Mouse (Mus musculus): ENCODE results near the gene Vangl2.
A peak's percentile ranks its signal among the peaks of the same experiment; 100 is the strongest.

The Vangl2 gene

GRCm38 (mm10) chr1:172028394-172029275 is at the start of gene Vangl2:
Gene Vangl2 (minus strand): TSS chr1:172028444.
- no peak for DNase-seq (ENCODE audit: low spot score)

GRCm38 (mm10) chr1:172077981-172078380 is 49.7 kb upstream of the Vangl2 start:
- no peak for DNase-seq (ENCODE audit: low spot score)

- no peak for DNase-seq (ENCODE audit: low spot score)
Observed at GRCm38 (mm10) chr1:172072604-172073003, 44.4 kb upstream of the Vangl2 start.

- peak; percentile 51 for DNase-seq (ENCODE audit: low spot score)
Observed at GRCm38 (mm10) chr1:172071556-172071955, 43.3 kb upstream of the Vangl2 start.

- no peak for DNase-seq (ENCODE audit: low spot score)
Observed at GRCm38 (mm10) chr1:172070227-172070626, 42.0 kb upstream of the Vangl2 start.

GRCm38 (mm10) chr1:172064613-172065141 is 36.4 kb upstream of the Vangl2 start:
- no peak for DNase-seq (ENCODE audit: low spot score)

GRCm38 (mm10) chr1:172063291-172064023 is 35.2 kb upstream of the Vangl2 start:
- no peak for DNase-seq (ENCODE audit: low spot score)

- DNase-seq (ENCODE audit: low spot score), result no peak
Observed at GRCm38 (mm10) chr1:172062101-172062500, 33.9 kb upstream of the Vangl2 start.

GRCm38 (mm10) chr1:172061217-172061616 is 33.0 kb upstream of the Vangl2 start:
- DNase-seq (ENCODE audit: low spot score), result peak; percentile 52

GRCm38 (mm10) chr1:172060659-172061058 is 32.4 kb upstream of the Vangl2 start:
- DNase-seq (ENCODE audit: low spot score), result peak; percentile 48

GRCm38 (mm10) chr1:172058874-172059273 is 30.6 kb upstream of the Vangl2 start:
- DNase-seq (ENCODE audit: low spot score), result no peak

- DNase-seq (ENCODE audit: low spot score), result peak; percentile 60
Observed at GRCm38 (mm10) chr1:172058321-172058720, 30.1 kb upstream of the Vangl2 start.

- peak; percentile 70 for DNase-seq (ENCODE audit: low spot score)
Observed at GRCm38 (mm10) chr1:172057491-172057921, 29.3 kb upstream of the Vangl2 start, which contains the start of gene Nhlh1. Gene Nhlh1 (minus strand): TSS chr1:172057573.

GRCm38 (mm10) chr1:172056251-172056650 is 28.0 kb upstream of the Vangl2 start:
- no peak for DNase-seq (ENCODE audit: low spot score)

GRCm38 (mm10) chr1:172053541-172054440 is 25.5 kb upstream of the Vangl2 start:
- DNase-seq (ENCODE audit: low spot score), result peak; percentile 30

GRCm38 (mm10) chr1:172052766-172053279 is 24.6 kb upstream of the Vangl2 start:
- no peak for DNase-seq (ENCODE audit: low spot score)

GRCm38 (mm10) chr1:172049131-172049782 is 21.0 kb upstream of the Vangl2 start:
- DNase-seq (ENCODE audit: low spot score), result no peak

GRCm38 (mm10) chr1:172048241-172048734 is 20.0 kb upstream of the Vangl2 start:
- DNase-seq (ENCODE audit: low spot score), result no peak

GRCm38 (mm10) chr1:172046938-172047337 is 18.7 kb upstream of the Vangl2 start:
- peak; percentile 93 for DNase-seq (ENCODE audit: low spot score)

GRCm38 (mm10) chr1:172046410-172046809 is 18.2 kb upstream of the Vangl2 start:
- DNase-seq (ENCODE audit: low spot score), result no peak

GRCm38 (mm10) chr1:172029914-172030313 is 1.7 kb upstream of the Vangl2 start:
- DNase-seq (ENCODE audit: low spot score), result no peak

All from retina, embryonic 14.5 days (tissue).